Comparison of ENCODE assay signal across 15 mouse cellular contexts in genomic region chr16:35900541-35900940, GRCm38 (mm10).
"Had no signal": no experiment of that assay in that cellular context is flagged by ENCODE, and none has a peak within 500 bp of the region (broad histone marks: within the 10 kb centered on the region; RNA-seq: fewer than 3 reads in every experiment).

No protein-coding gene starts in this region.

- DNase-seq: retina, postnatal 1 day; right cerebral cortex, adult 18-20 months; right cerebral cortex, postnatal 14 days; right cerebral cortex, postnatal 25 days; right cerebral cortex, postnatal 4 days; spleen, adult 18-20 months; thymus, adult 18-20 months; thymus, adult 2 months; thymus, postnatal 14 days; thymus, postnatal 25 days; thymus, postnatal 36 days; thymus, postnatal 4 days had no signal

- H3K27ac ChIP-seq: neural tube, embryonic 15.5 days; stomach, embryonic 15.5 days; stomach, postnatal 0 days had no signal

- H3K4me2 ChIP-seq: neural tube, embryonic 15.5 days; stomach, embryonic 15.5 days had no signal

- H3K9me3 ChIP-seq: stomach, embryonic 15.5 days had no signal

- H3K27me3 ChIP-seq: neural tube, embryonic 15.5 days; stomach, embryonic 15.5 days had no signal

- H3K36me3 ChIP-seq: neural tube, embryonic 15.5 days; stomach, embryonic 15.5 days had no signal

- H3K4me3 ChIP-seq: neural tube, embryonic 15.5 days; stomach, embryonic 15.5 days had no signal

- H3K9ac ChIP-seq: neural tube, embryonic 15.5 days; stomach, embryonic 15.5 days had no signal

- H3K4me1 ChIP-seq: neural tube, embryonic 15.5 days; stomach, embryonic 15.5 days had no signal
